Comparison of ENCODE assay signal across 28 mouse cellular contexts in the genomic region with DNA sequence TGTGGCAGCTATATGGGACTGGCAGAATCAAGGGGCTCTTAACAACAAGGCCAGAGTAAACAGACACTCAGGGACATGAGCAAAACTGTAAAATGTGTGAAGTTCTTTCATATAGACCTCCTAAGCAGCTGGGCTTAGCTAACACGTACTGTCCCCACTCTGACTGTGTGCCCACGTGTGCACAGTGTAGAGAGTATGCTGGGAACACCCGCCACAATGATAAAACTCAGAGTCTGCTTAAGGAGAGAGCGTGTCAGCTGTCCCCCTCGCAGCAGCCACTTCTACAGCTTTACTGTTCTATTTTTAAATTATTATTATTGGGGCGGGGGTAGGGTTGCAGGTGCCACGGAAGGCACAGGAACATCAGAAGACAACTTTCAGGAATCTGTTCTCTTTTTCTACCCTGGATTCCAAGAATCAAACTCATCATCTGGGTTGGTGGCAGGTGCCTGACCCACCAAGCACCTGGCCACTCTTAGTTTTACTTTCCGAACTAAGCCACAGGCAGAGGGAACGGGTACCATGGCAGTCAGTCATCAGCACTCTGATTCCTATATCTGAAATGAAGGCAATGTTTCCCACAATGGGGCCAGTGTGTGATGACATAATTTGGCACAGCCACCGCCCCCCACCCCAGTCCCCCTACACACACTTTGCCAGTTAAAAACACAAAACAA.
DNase-seq lines count a peak whose midpoint lies in the region; ATAC-seq and TF ChIP-seq lines count a peak whose summit lies in the region.
"Had no signal": no experiment of that assay in that cellular context is flagged by ENCODE, and none has a peak within 500 bp of the region (broad histone marks: within the 10 kb centered on the region; RNA-seq: fewer than 3 reads in every experiment).

No protein-coding gene starts in this region.

- peak; percentile 61; the same call in 1 of the 2 replicates for ATAC-seq in heart, embryonic 11.5 days (replicated peaks; ENCODE audit: insufficient number of reproducible peaks, low FRiP score, low TSS enrichment)
- peak; percentile 88 for ATAC-seq in heart, embryonic 16.5 days (replicated peaks; ENCODE audit: extremely low read depth, insufficient read depth, low FRiP score)
- no peak for ATAC-seq in midbrain, postnatal 0 days (ENCODE audit: low FRiP score)
- ATAC-seq: activated CD4-positive, CD25-positive, alpha-beta regulatory T cell, adult 4 months; CD4-positive, CD25-positive, alpha-beta regulatory T cell, adult 4 months; forebrain, embryonic 16.5 days; intestine, embryonic 16.5 days had no signal

- H3K27me3 ChIP-seq in heart, embryonic 11.5 days (ENCODE audit: control insufficient read depth, insufficient read depth, low read length): no peaks in the 10 kb centered on the region
- no peaks in the 10 kb centered on the region for H3K27me3 ChIP-seq in heart, embryonic 16.5 days (ENCODE audit: control insufficient read depth, insufficient read depth, low read length)
- no peaks in the 10 kb centered on the region for H3K27me3 ChIP-seq in midbrain, embryonic 10.5 days (ENCODE audit: low read depth, poor library complexity, severe bottlenecking)
- no peaks in the 10 kb centered on the region for H3K27me3 ChIP-seq in midbrain, postnatal 0 days (ENCODE audit: insufficient read depth, low read length)
- H3K27me3 ChIP-seq: hindbrain, embryonic 13.5 days; liver, embryonic 13.5 days; midbrain, embryonic 12.5 days; neural tube, embryonic 13.5 days; stomach, embryonic 15.5 days had no signal

- peak overlapping the region; percentile 20 for H3K4me2 ChIP-seq in heart, embryonic 11.5 days
- H3K4me2 ChIP-seq in heart, embryonic 16.5 days (ENCODE audit: low read depth, low read length): peak overlapping the region; percentile 24; the same call in 1 of the 2 replicates
- no peak overlapping the region for H3K4me2 ChIP-seq in midbrain, postnatal 0 days (ENCODE audit: low read depth, low read length, poor library complexity, severe bottlenecking)
- H3K4me2 ChIP-seq: hindbrain, embryonic 13.5 days; liver, embryonic 13.5 days; midbrain, embryonic 12.5 days; neural tube, embryonic 13.5 days; stomach, embryonic 15.5 days had no signal

- no peak for DNase-seq in heart, postnatal 25 days (ENCODE audit: low spot score)
- no peak for DNase-seq in heart, postnatal 14 days
- DNase-seq in midbrain, embryonic 10.5 days (ENCODE audit: low spot score): no peak
- DNase-seq in midbrain, postnatal 0 days (ENCODE audit: low spot score): no peak
- DNase-seq in kidney, adult 18-20 months: no peak
- DNase-seq: adrenal gland, adult 2 months; adrenal gland, postnatal 36 days; cerebellum, adult 18-20 months; cerebellum, postnatal 14 days; kidney, adult 9 months; kidney, postnatal 10 days; layer of hippocampus, postnatal 36 days; left cerebral cortex, postnatal 4 days; liver, embryonic 13.5 days; lung, adult 2 months; retina, postnatal 1 day; right cerebral cortex, postnatal 14 days had no signal

- H3K9ac ChIP-seq in heart, embryonic 11.5 days (ENCODE audit: low read depth, low read length): no peak overlapping the region
- no peak overlapping the region for H3K9ac ChIP-seq in heart, embryonic 16.5 days (ENCODE audit: low read length)
- H3K9ac ChIP-seq in midbrain, postnatal 0 days (replicated peaks; ENCODE audit: low read length, poor library complexity, severe bottlenecking): no peak overlapping the region
- H3K9ac ChIP-seq: hindbrain, embryonic 13.5 days; liver, embryonic 13.5 days; midbrain, embryonic 12.5 days; neural tube, embryonic 13.5 days; stomach, embryonic 15.5 days had no signal

- H3K9me3 ChIP-seq in heart, embryonic 11.5 days (replicated peaks; ENCODE audit: control insufficient read depth, low read length): no peaks in the 10 kb centered on the region
- H3K9me3 ChIP-seq in heart, embryonic 16.5 days (replicated peaks; ENCODE audit: control insufficient read depth, low read length): no peaks in the 10 kb centered on the region
- no peaks in the 10 kb centered on the region for H3K9me3 ChIP-seq in midbrain, embryonic 10.5 days (replicated peaks)
- H3K9me3 ChIP-seq in midbrain, postnatal 0 days (ENCODE audit: low read length): no peaks in the 10 kb centered on the region
- H3K9me3 ChIP-seq: hindbrain, embryonic 13.5 days; liver, embryonic 13.5 days; midbrain, embryonic 12.5 days; neural tube, embryonic 13.5 days; stomach, embryonic 15.5 days had no signal

- no peaks in the 10 kb centered on the region for H3K36me3 ChIP-seq in heart, embryonic 11.5 days (ENCODE audit: control insufficient read depth, insufficient read depth, low read length)
- H3K36me3 ChIP-seq in heart, embryonic 16.5 days (ENCODE audit: control insufficient read depth, insufficient read depth): peaks cover 3% of the 10 kb centered on the region; the same call in 1 of the 2 replicates
- no peaks in the 10 kb centered on the region for H3K36me3 ChIP-seq in midbrain, embryonic 10.5 days
- H3K36me3 ChIP-seq in midbrain, postnatal 0 days (ENCODE audit: insufficient read depth, low read length): no peaks in the 10 kb centered on the region
- H3K36me3 ChIP-seq: hindbrain, embryonic 13.5 days; liver, embryonic 13.5 days; midbrain, embryonic 12.5 days; neural tube, embryonic 13.5 days; stomach, embryonic 15.5 days had no signal

- intact Hi-C loops in heart, postnatal 25 days (cut with DNase I): no loop called here
- intact Hi-C loops in heart, postnatal 14 days (cut with DNase I): no loop called here

- no peak overlapping the region for H3K4me3 ChIP-seq in heart, embryonic 11.5 days (ENCODE audit: low read depth, low read length)
- H3K4me3 ChIP-seq in heart, embryonic 16.5 days (ENCODE audit: low read length): no peak overlapping the region
- H3K4me3 ChIP-seq in midbrain, embryonic 10.5 days: no peak overlapping the region
- no peak overlapping the region for H3K4me3 ChIP-seq in midbrain, postnatal 0 days (ENCODE audit: low read depth, low read length)
- H3K4me3 ChIP-seq: erythroblast, embryonic 14.5 days; hindbrain, embryonic 13.5 days; liver, embryonic 13.5 days; midbrain, embryonic 12.5 days; neural tube, embryonic 13.5 days; stomach, embryonic 15.5 days had no signal

- 58% methylated on average over 10 of the region's 10 CpGs for WGBS in heart, embryonic 11.5 days (ENCODE audit: insufficient replicate concordance)
- 41% methylated on average over 10 of the region's 10 CpGs for WGBS in heart, embryonic 16.5 days
- WGBS in midbrain, embryonic 10.5 days: 94% methylated on average over 10 of the region's 10 CpGs
- 86% methylated on average over 10 of the region's 10 CpGs for WGBS in midbrain, postnatal 0 days

- no peak for TF ChIP-seq CTCF in midbrain, postnatal 0 days (IDR thresholded peaks at IDR 0.05)

- H3K4me1 ChIP-seq in heart, embryonic 11.5 days (ENCODE audit: control insufficient read depth, insufficient read depth, low read length): peaks cover 24% of the 10 kb centered on the region
- H3K4me1 ChIP-seq in heart, embryonic 16.5 days (ENCODE audit: control insufficient read depth, insufficient read depth, low read length): peaks cover 16% of the 10 kb centered on the region
- peaks cover 62% of the 10 kb centered on the region for H3K4me1 ChIP-seq in midbrain, embryonic 10.5 days
- H3K4me1 ChIP-seq in midbrain, postnatal 0 days (ENCODE audit: insufficient read depth, low read length): peaks cover 4% of the 10 kb centered on the region; the same call in 1 of the 2 replicates

- H3K27ac ChIP-seq in heart, embryonic 11.5 days (ENCODE audit: low read depth, low read length): no peak overlapping the region
- peak overlapping the region; percentile 69 for H3K27ac ChIP-seq in heart, embryonic 16.5 days (ENCODE audit: low read length)
- H3K27ac ChIP-seq in midbrain, embryonic 10.5 days (replicated peaks): 0 out of 2 replicates have a peak overlapping the region, but pooled peaks have one; percentile 23
- no peak overlapping the region for H3K27ac ChIP-seq in midbrain, postnatal 0 days (ENCODE audit: low read depth, low read length)
- H3K27ac ChIP-seq: hindbrain, embryonic 13.5 days; liver, embryonic 13.5 days; midbrain, embryonic 12.5 days; neural tube, embryonic 13.5 days; stomach, embryonic 15.5 days had no signal

Comparison
In these comparisons a context has a peak if more than half of its experiments do, and no peak if none do; other contexts are left out.
1. H3K27ac ChIP-seq: peak in heart, embryonic 16.5 days (single experiment) and midbrain, embryonic 10.5 days (single experiment); none in heart, embryonic 11.5 days (single experiment) and midbrain, postnatal 0 days (single experiment).